Mouse (Mus musculus) left cerebral cortex, adult 18-20 months (tissue): ENCODE measurements around the gene Gm42517. TPM values are rescaled to one million over a fixed set of nuclear protein-coding genes. Genes with fewer than 3 reads are reported as not detected.

Source experiments
- DNase-seq, 2 experiments: peaks; one replicate each; pipeline ENCODE4 v3.0.0; 2021 to 2022; ENCODE audit warnings: low spot score in 2 of 2, mixed read lengths in 1 of 2
- long read RNA-seq, 2 experiments: library from polyadenylated mRNA; stranded (forward); transcript quantifications; one replicate each; pipeline ENCODE4 v2.0.0; 2021
- total RNA-seq, 2 experiments: library from RNA; stranded (reverse); gene quantifications; 2 replicates each; pipeline ENCODE4 v1.2.3; 2021

The Gm42517 gene
- 10 to 100 TPM; 56.6 to 62.8 TPM for total RNA-seq
- long read RNA-seq, experiment 1, transcript Gm42517-201 (1 exons, 1,850 nt): major isoform, 92 of 92 reads
- long read RNA-seq, experiment 1, partial matches to known transcripts: 0 of 92 reads
- long read RNA-seq, experiment 1, other reads (novel, unspliced or antisense): 0 of 92 reads
- long read RNA-seq, experiment 2, transcript Gm42517-201 (1 exons, 1,850 nt): major isoform, 49 of 49 reads
- long read RNA-seq, experiment 2, partial matches to known transcripts: 0 of 49 reads
- long read RNA-seq, experiment 2, other reads (novel, unspliced or antisense): 0 of 49 reads

- DNase-seq: no peak
Observed at GRCm38 (mm10) chr5:108367871-108368332, at the start of gene Gm42517. Gene Gm42517, minus strand, starts transcription at chr5:108367922.

DNA sequence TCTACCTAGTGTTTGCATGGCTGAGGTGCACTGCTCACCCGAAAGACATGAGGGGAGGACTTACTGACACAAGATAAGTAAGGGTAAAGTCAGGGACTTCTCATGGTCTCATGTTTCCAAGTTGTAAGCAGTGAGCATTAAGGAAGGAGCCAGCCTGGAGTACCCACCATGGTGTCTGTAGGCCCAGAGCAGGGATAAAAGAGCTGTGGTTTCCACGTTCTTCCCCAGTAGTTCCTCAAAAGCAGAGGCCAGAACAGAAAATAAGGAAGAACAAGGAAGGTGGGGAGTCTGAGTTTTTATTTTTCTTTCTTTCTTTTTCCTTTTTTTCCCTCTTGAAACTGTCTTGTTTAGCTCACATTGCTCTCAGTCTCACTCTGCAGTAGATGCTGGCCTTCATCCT is 47.0 kb upstream of the Gm42517 start:
- no peak for DNase-seq

DNA sequence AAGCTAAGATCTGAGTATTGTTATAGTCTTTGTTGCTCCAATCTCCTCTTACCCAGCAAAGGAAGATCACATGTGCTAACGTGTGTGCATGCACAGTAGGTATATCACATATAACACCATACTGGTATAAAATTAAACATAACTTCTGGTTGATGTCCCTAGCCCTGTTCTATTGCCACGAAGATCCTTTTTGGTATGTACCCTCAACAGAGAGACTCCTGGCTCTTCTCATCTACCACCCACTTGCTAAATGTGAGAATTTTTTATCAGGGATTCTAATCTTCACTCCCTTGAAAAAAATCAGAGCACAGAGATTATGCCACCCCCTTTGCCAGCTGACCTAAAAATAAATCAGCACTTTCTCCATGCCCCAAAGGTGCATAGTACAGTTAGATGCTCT is 39.3 kb upstream of the Gm42517 start:
- DNase-seq: no peak

DNA sequence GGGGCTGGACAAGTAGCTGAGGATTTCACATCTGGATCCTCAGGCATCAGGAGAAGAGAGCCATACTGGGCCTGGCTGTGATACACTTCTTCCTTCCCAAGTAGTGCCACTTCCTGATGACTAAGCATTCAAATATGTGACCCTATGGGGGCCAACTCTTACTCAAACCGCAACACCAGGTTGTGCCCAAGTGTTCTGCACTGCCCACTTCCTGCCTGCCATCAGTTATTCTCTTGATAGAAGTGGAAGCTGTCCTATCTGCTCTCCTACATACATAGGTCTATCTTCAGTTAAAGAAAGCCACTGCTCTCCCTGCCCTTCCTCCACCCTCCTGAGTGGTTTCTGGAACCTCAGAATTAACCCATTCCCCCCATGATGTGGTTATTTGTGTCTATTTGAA is 37.7 kb upstream of the Gm42517 start:
- no peak for DNase-seq

GRCm38 (mm10) chr5:108403453-108403852 is 35.7 kb upstream of the Gm42517 start:
- DNase-seq: no peak

- DNase-seq: no peak
Observed at GRCm38 (mm10) chr5:108389744-108390143, 22.0 kb upstream of the Gm42517 start.

DNA sequence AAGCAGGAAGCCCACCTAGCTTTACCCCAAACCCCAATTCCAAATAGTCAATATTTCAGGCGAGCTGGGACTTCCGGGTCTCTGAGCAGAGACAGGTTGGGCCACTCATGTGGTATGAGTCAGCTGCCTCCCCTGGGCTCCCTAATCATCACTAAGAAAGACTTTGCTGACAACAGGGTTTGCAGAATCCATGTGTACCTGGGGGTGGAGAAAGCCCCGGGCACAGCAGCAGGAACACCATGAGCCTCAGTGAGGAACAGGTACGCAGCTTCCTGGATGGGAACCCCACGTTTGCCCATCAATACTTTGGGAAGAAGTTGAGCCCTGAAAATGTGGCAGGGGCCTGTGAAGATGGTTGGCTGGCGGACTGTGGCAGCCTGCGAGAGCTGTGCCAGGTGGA is 20.5 kb upstream of the Gm42517 start, which contains the start of gene Pde6b:
TSS of gene Pde6b (plus strand) at position 191 of the 400 bp plus-strand sequence.
- DNase-seq: no peak

GRCm38 (mm10) chr5:108386449-108386848 is 18.7 kb upstream of the Gm42517 start:
- DNase-seq: peak; percentile 35 to 41

DNA sequence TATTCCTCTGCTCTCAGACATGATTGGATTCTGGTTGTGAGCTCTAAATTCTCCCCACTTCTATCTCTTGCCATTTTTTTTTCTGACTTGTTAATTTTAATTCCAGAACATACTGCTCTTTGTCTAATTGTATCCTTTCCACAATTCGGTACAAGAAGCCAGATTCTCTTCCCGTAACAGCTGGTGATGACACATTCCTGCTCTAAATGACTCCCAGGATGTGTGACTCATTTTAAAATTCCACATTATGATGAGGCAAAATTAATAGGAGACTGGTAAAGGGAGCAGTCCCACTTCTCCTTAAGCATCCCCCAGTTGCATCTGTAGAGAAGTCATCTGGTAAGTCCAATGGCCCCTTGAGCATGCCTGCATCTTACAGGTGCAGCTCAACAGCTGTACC is 17.9 kb upstream of the Gm42517 start:
- peak; percentile 42 for DNase-seq

GRCm38 (mm10) chr5:108378346-108378745 is 10.6 kb upstream of the Gm42517 start:
- no peak for DNase-seq

DNA sequence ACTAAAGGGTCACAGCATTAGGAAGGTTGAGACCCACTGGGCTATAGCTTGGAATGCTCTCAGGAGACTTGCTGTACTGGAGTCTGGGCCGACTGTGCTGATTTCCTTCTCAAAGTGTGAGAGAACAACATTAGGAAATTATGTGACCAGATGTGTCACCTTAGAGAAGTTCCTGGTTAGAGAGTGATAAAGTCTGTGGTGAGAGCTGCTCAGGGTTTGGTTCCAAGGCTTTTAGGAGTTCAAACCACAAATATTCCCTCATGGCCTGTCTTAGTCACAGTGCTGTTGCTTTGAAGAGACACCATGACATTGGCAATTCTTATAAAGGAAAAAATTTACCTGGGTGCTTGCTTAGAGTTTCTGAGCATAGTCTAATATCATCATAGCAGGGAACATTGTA is 8.3 kb upstream of the Gm42517 start:
- no peak for DNase-seq

DNA sequence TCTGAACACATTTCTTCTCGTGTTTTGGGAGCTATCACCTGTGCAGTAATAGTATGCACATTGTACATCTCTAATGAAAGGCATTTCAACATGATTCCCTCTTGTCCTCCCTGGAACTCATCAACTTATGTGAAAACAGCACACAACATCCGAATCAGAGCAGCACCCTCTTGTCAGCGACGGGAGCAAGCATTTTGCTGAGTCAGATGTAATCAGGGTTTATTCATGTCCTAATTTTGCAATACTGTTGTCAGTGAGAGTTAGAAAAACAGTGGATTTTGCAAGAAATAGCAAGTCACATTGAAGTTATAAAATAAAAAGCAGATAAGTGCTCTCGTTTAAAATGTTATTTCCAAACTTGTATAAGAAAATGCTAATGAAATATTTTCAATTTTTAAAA is 6.4 kb upstream of the Gm42517 start:
- no peak for DNase-seq

DNA sequence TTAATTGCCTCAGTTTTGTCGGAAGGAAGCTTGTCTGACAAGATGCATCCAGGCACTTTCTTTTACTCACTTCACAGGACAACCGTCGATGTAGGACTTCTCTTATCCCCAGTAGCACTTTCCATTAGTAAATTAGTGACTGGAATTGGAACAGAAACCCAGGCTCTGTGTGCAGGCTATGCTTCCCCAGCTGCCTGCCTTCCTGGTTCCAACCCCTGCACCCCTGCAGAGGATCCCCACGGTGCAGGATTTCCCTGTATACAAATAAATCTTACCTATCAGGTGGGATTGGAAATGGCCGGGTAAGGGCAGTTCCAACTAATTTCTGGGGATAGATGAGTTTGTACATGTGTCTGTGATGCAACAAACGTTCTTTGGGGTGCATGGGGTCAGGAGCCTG is 2.2 kb upstream of the Gm42517 start:
- no peak for DNase-seq

GRCm38 (mm10) chr5:108368851-108369621 is 1.3 kb upstream of the Gm42517 start:
- DNase-seq: peak; percentile 92 to 96

GRCm38 (mm10) chr5:108368446-108368845 is 724 bp upstream of the Gm42517 start:
- peak; percentile 36 to 54 for DNase-seq

- peak; percentile 41 to 57 for DNase-seq
Observed at GRCm38 (mm10) chr5:108366984-108367841, 509 bp downstream of the Gm42517 start.

DNA sequence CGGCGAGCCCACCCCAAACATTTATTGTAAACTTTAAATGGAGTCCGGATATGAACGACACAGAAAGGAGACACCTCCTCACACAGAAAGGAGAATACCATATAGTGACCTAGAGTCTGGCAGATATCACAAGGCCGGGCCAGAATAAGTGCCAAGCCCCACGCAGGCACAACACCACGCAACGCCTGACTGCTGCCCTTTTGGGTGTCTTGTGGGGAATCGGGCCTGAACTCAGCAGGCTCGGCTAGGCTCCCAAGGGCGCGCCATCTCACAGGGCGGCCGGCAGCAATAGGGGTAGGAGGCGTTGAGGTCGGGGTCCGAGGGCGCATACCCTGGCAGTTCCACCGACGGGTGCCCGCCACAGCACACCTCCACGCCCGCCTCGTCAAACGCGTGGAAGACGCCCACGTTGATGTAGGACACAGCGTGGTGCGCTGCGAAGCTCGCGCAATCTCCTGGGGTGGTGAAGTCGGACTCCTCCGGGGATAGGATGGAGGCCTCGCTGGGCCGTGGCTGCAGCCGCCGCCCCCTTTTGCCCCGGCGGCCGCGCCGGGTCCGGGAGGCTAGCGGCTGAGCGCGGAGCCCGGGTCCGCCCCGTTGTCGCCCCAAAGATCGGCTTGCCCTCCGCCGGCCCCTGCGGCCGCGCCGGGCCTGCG is 1.3 kb downstream of the Gm42517 start:
- no peak for DNase-seq

DNA sequence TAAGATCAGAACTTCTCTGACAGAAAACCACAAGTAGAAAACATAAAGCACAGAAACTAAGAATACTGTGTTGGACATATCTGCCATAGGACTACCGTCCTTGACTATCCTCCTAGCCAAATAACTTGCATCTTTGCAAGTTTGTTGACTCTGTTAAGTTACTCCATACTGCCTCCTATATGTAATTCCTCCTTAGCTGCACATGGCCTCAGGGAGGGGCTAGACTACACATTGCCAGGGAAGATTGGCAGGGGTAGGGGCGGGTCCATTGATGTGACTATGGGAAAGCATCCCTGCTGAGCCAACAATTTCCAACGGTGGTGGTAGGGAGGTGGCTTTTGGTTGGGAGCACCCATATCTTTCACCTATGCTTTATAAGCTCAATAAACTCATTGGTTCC is 5.4 kb downstream of the Gm42517 start:
- DNase-seq: no peak

DNA sequence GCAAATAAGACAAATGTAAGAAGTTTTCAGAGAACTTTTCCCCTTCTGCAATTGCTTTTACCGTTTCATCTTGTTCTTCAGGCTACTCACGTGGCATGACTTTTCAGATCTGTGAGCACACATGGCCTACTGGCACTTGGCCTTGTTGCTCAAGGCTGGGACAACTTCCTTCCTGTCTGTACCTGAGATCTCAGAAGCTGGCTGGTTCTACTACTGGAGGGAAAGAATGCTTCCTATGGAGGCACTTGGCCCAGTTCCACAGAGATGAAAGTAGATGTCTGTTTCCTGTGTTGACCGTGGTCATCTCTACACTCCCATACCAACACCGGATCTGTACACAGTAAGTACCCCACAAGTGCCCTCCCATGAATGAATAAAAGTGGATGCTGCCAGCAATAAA is 7.5 kb downstream of the Gm42517 start:
- DNase-seq: no peak

GRCm38 (mm10) chr5:108359491-108359890 is 8.2 kb downstream of the Gm42517 start:
- DNase-seq: peak; percentile 44 to 65

GRCm38 (mm10) chr5:108357862-108358261 is 9.9 kb downstream of the Gm42517 start:
- no peak for DNase-seq
